29 mouse cellular contexts compared by ENCODE assay signal in the genomic region with DNA sequence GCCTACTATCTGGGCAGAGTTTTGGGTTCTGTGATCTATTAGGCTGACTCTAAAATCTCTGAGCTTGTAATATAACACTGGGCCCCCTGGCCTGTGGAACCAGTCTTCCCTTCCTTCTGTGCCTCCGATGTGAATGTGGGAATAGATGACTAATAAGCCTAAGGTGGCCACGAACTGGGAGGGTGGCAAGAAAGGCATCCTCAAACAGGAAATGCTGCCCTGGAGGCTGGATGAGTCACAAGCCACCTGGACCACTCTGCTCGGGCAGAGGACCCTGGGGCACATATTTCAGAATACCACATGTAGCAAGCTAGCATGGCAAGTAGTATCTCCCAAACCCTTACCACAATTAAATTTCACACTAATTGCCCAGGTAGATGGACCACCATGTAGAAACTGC.
DNase-seq lines count a peak whose midpoint lies in the region; ATAC-seq lines count a peak whose summit lies in the region.
"Had no signal": no experiment of that assay in that cellular context is flagged by ENCODE, and none has a peak within 500 bp of the region (broad histone marks: within the 10 kb centered on the region; RNA-seq: fewer than 3 reads in every experiment).

No protein-coding gene starts in this region.

- H3K4me2 ChIP-seq in embryonic facial prominence, embryonic 14.5 days (ENCODE audit: low read depth, low read length): no peak overlapping the region
- no peak overlapping the region for H3K4me2 ChIP-seq in forebrain, embryonic 16.5 days (ENCODE audit: low read length)
- H3K4me2 ChIP-seq: embryonic facial prominence, embryonic 12.5 days; forebrain, embryonic 13.5 days; heart, embryonic 12.5 days; heart, embryonic 15.5 days; hindbrain, embryonic 15.5 days had no signal

- DNase-seq in 3134 (ENCODE audit: extremely low read depth, insufficient read length, low spot score) (peak; percentile 78), 3T3-L1 (ENCODE audit: low read depth, low spot score) (peak; percentile 82), NIH3T3 (ENCODE audit: low read depth) (peak; percentile 52), adipocyte (ENCODE audit: low spot score) (no peak)
- DNase-seq in embryonic facial prominence, embryonic 14.5 days (ENCODE audit: low spot score): no peak
- DNase-seq in lung, postnatal 10 days: no peak
- no peak for DNase-seq in gastrocnemius, postnatal 14 days
- DNase-seq: adrenal gland, postnatal 10 days; adrenal gland, postnatal 36 days; B cell, adult 2 months; cerebellum, adult 18-20 months; cerebellum, adult 9-10 months; cerebellum, postnatal 14 days; forebrain, postnatal 0 days; gastrocnemius, adult 2 months; gastrocnemius, postnatal 25 days; heart, adult 18-20 months; heart, postnatal 10 days; heart, postnatal 36 days had no signal

- H3K36me3 ChIP-seq in embryonic facial prominence, embryonic 14.5 days (ENCODE audit: control insufficient read depth, insufficient read depth, low read length): no peaks in the 10 kb centered on the region
- H3K36me3 ChIP-seq in forebrain, embryonic 16.5 days (ENCODE audit: control insufficient read depth, insufficient read depth): no peaks in the 10 kb centered on the region
- H3K36me3 ChIP-seq: embryonic facial prominence, embryonic 12.5 days; heart, embryonic 12.5 days; heart, embryonic 15.5 days; hindbrain, embryonic 15.5 days had no signal

- H3K27me3 ChIP-seq in embryonic facial prominence, embryonic 14.5 days (replicated peaks; ENCODE audit: control insufficient read depth, insufficient read depth, low read length): no peaks in the 10 kb centered on the region
- no peaks in the 10 kb centered on the region for H3K27me3 ChIP-seq in forebrain, embryonic 16.5 days (replicated peaks; ENCODE audit: control insufficient read depth, insufficient read depth, low read length)
- H3K27me3 ChIP-seq: embryonic facial prominence, embryonic 12.5 days; forebrain, embryonic 13.5 days; hindbrain, embryonic 15.5 days had no signal

- H3K9me3 ChIP-seq in embryonic facial prominence, embryonic 14.5 days (ENCODE audit: control insufficient read depth, low read length): no peaks in the 10 kb centered on the region
- no peaks in the 10 kb centered on the region for H3K9me3 ChIP-seq in forebrain, embryonic 16.5 days (ENCODE audit: control insufficient read depth, low read length)
- H3K9me3 ChIP-seq: embryonic facial prominence, embryonic 12.5 days; heart, embryonic 12.5 days; heart, embryonic 15.5 days; hindbrain, embryonic 15.5 days had no signal

- H3K9ac ChIP-seq in embryonic facial prominence, embryonic 14.5 days (ENCODE audit: low read depth, low read length): no peak overlapping the region
- H3K9ac ChIP-seq in forebrain, embryonic 16.5 days (replicated peaks; ENCODE audit: low read depth, low read length): no peak overlapping the region
- H3K9ac ChIP-seq: embryonic facial prominence, embryonic 12.5 days; forebrain, embryonic 13.5 days; forebrain, postnatal 0 days; heart, embryonic 12.5 days; heart, embryonic 15.5 days; hindbrain, embryonic 15.5 days had no signal

- H3K27ac ChIP-seq in embryonic facial prominence, embryonic 14.5 days (replicated peaks; ENCODE audit: low read depth, low read length): no peak overlapping the region
- H3K27ac ChIP-seq in forebrain, embryonic 16.5 days (ENCODE audit: low read length): no peak overlapping the region
- H3K27ac ChIP-seq: embryonic facial prominence, embryonic 12.5 days; forebrain, embryonic 13.5 days; gastrocnemius, adult 2 months; heart, embryonic 15.5 days; hindbrain, embryonic 15.5 days had no signal

- no peak overlapping the region for H3K4me3 ChIP-seq in embryonic facial prominence, embryonic 14.5 days (ENCODE audit: low read depth, low read length)
- no peak overlapping the region for H3K4me3 ChIP-seq in forebrain, embryonic 16.5 days (replicated peaks; ENCODE audit: low read length)
- H3K4me3 ChIP-seq: embryonic facial prominence, embryonic 12.5 days; erythroblast, embryonic 14.5 days; forebrain, embryonic 10.5 days; forebrain, embryonic 13.5 days; gastrocnemius, adult 2 months; heart, embryonic 12.5 days; heart, embryonic 15.5 days; hindbrain, embryonic 15.5 days had no signal

- H3K4me1 ChIP-seq in embryonic facial prominence, embryonic 14.5 days (ENCODE audit: control insufficient read depth, insufficient read depth, low read length): 0 out of 2 replicates have a peak, but pooled peaks cover 14% of the 10 kb centered on the region
- peaks cover 15% of the 10 kb centered on the region for H3K4me1 ChIP-seq in forebrain, embryonic 16.5 days (replicated peaks; ENCODE audit: control insufficient read depth, insufficient read depth, low read length)
- H3K4me1 ChIP-seq: heart, embryonic 12.5 days; heart, embryonic 15.5 days; hindbrain, embryonic 15.5 days had no signal

- intact Hi-C loops in gastrocnemius, postnatal 14 days (cut with DNase I; ENCODE audit: low total_unique reads): no loop called here

- ATAC-seq in embryonic facial prominence, embryonic 14.5 days (ENCODE audit: low read depth): 0 out of 2 replicates have a peak, but pooled peaks have one; percentile 30
- no peak for ATAC-seq in forebrain, embryonic 16.5 days
- ATAC-seq: activated CD4-positive, CD25-positive, alpha-beta regulatory T cell, adult 4 months; forebrain, embryonic 13.5 days; forebrain, postnatal 0 days; intestine, postnatal 0 days had no signal

- WGBS in embryonic facial prominence, embryonic 14.5 days: 32% methylated on average over 3 of the region's 3 CpGs
- 76% methylated on average over 3 of the region's 3 CpGs for WGBS in forebrain, embryonic 16.5 days

Comparison
In these comparisons a context has a peak if more than half of its experiments do, and no peak if none do; other contexts are left out.
1. DNase-seq: peak in 3134 (single experiment), 3T3-L1 (single experiment) and NIH3T3 (single experiment); none in embryonic facial prominence, embryonic 14.5 days (single experiment), adipocyte (single experiment), lung, postnatal 10 days (single experiment) and gastrocnemius, postnatal 14 days (single experiment).